Mouse (Mus musculus) cerebellum, adult 2 months (tissue): ENCODE results near the gene Ybx3.

ENCODE experiments used
- CTCF ChIP-seq: fragments of 200-500 bp; IDR thresholded peaks from 2 replicates; pipeline ENCODE4 v1.5.1; 2011; ENCODE audit warnings: low read depth, mild to moderate bottlenecking, control low read depth, low read length, moderate library complexity, borderline replicate concordance; ENCODE audit not compliant: insufficient read depth
- POLR2A ChIP-seq: fragments of 200-500 bp; IDR thresholded peaks from 2 replicates; pipeline ENCODE4 v1.6.1; 2011; ENCODE audit warnings: low read length, control low read depth, borderline replicate concordance; ENCODE audit not compliant: insufficient read depth

- TF ChIP-seq POLR2A (no peak), CTCF (no peak)
Observed at GRCm38 (mm10) chr6:131339309-131339708, 49.0 kb downstream of the Ybx3 start.
